Mouse (Mus musculus) heart, embryonic 15.5 days (tissue): ENCODE measurements around the gene Arvcf. TPM values are rescaled to one million over a fixed set of nuclear protein-coding genes. Genes with fewer than 3 reads are reported as not detected.

ENCODE experiments used
- ATAC-seq: fragments of 200-750 bp; cut with Nextera tagmentation; replicated peaks from 2 replicates; pipeline ENCODE4 v1.8.0; 2017; ENCODE audit warnings: low read depth, moderate TSS enrichment; ENCODE audit not compliant: insufficient number of reproducible peaks, insufficient read depth, low FRiP score
- H3K27ac ChIP-seq: fragments of 300-500 bp; sonication (generic); 2 replicates; pipeline ENCODE4 v1.5.1; 2015; ENCODE audit warnings: mild to moderate bottlenecking, inconsistent platforms
- H3K27me3 ChIP-seq: fragments of 300-500 bp; sonication (generic); 2 replicates; pipeline ENCODE4 v1.6.1; 2015; ENCODE audit warnings: inconsistent platforms
- H3K36me3 ChIP-seq: fragments of 300-500 bp; sonication (generic); 2 replicates; pipeline ENCODE4 v1.6.1; 2015; ENCODE audit warnings: mild to moderate bottlenecking, inconsistent platforms
- H3K4me1 ChIP-seq: fragments of 300-500 bp; sonication (generic); replicated peaks from 2 replicates; pipeline ENCODE4 v1.6.1; 2015; ENCODE audit warnings: inconsistent platforms
- H3K4me2 ChIP-seq: fragments of 300-500 bp; sonication (generic); 2 replicates; pipeline ENCODE4 v1.6.1; 2015; ENCODE audit warnings: inconsistent platforms, mild to moderate bottlenecking, moderate library complexity
- H3K4me3 ChIP-seq: fragments of 300-500 bp; sonication (generic); 2 replicates; pipeline ENCODE4 v1.5.1; 2015; ENCODE audit warnings: mild to moderate bottlenecking, inconsistent platforms
- H3K9ac ChIP-seq: fragments of 300-500 bp; sonication (generic); 2 replicates; pipeline ENCODE4 v1.6.1; 2015; ENCODE audit warnings: mild to moderate bottlenecking, inconsistent platforms
- H3K9me3 ChIP-seq: fragments of 300-500 bp; sonication (generic); replicated peaks from 2 replicates; pipeline ENCODE4 v1.6.1; 2016; ENCODE audit warnings: inconsistent platforms
- WGBS: fragments of 180-500 bp; shearing (Covaris S2); methylation state at CpG from one replicate; pipeline ENCODE4 v1.1.7; 2015; ENCODE audit warnings: mixed read lengths; 5-methylcytosine and 5-hydroxymethylcytosine counted together
- polyA plus RNA-seq: library from polyadenylated mRNA; unstranded; fragments of >200 nt; fragmentation: Nextera tagmentation; extraction: Ambion mirVana; gene quantifications from 2 replicates; pipeline ENCODE4 v1.2.1, GENCODE M21; 2015

Gene Arvcf
- polyA plus RNA-seq, 1 experiment from 2014 or later, result 28.4 TPM

- Histone ChIP-seq H3K4me1 (peaks cover 42% of the 10 kb centered on the region), H3K9ac (no peak overlapping the region), H3K4me3 (no peak overlapping the region), H3K9me3 (no peaks in the 10 kb centered on the region), H3K36me3 (peaks cover 14% of the 10 kb centered on the region; the same call in 1 of the 2 replicates), H3K4me2 (peak overlapping the region; percentile 17; the same call in 1 of the 2 replicates), H3K27ac (peak overlapping the region; percentile 64), H3K27me3 (no peaks in the 10 kb centered on the region)
- no peak for ATAC-seq
- 75% methylated on average over 5 of the region's 5 CpGs for WGBS
These were observed 75.9 kb downstream of the Arvcf start for GRCm38 (mm10) chr16:18423915-18424265.

- Histone ChIP-seq H3K4me3 (peak overlapping the region; percentile 89), H3K27me3 (no peaks in the 10 kb centered on the region), H3K36me3 (peaks cover 14% of the 10 kb centered on the region; the same call in 1 of the 2 replicates), H3K4me1 (peaks cover 41% of the 10 kb centered on the region), H3K9me3 (no peaks in the 10 kb centered on the region), H3K4me2 (peak overlapping the region; percentile 90), H3K27ac (peak overlapping the region; percentile 64), H3K9ac (peak overlapping the region; percentile 30; the same call in 1 of the 2 replicates)
- WGBS, result 64% methylated on average over 11 of the region's 11 CpGs
- ATAC-seq, result no peak
These were observed 76.5 kb downstream of the Arvcf start for GRCm38 (mm10) chr16:18424364-18425045.

- no peaks in the 10 kb centered on the region for H3K9me3 ChIP-seq
- H3K27me3 ChIP-seq, result no peaks in the 10 kb centered on the region
- H3K4me3 ChIP-seq, result peak overlapping the region; percentile 89
- H3K36me3 ChIP-seq, result peaks cover 14% of the 10 kb centered on the region; the same call in 1 of the 2 replicates
- H3K4me2 ChIP-seq, result peak overlapping the region; percentile 90
- H3K4me1 ChIP-seq, result peaks cover 41% of the 10 kb centered on the region
- ATAC-seq, result no peak; the same call in none of the 2 replicates
- peak overlapping the region; percentile 92 for H3K9ac ChIP-seq
- 17% methylated on average over 10 of the region's 10 CpGs for WGBS
- H3K27ac ChIP-seq, result peak overlapping the region; percentile 82
These were observed 77.7 kb downstream of the Arvcf start for GRCm38 (mm10) chr16:18425475-18426214.

- WGBS, result under 1% methylated on average over 52 of the region's 52 CpGs
- H3K4me1 ChIP-seq, result peaks cover 41% of the 10 kb centered on the region
- H3K4me2 ChIP-seq, result peak within 1 kb of the TSS; percentile 90
These were observed 78.3 kb downstream of the Arvcf start, which contains the start of gene Txnrd2 for GRCm38 (mm10) chr16:18426215-18426791. Txnrd2 (plus strand) TSS chr16:18426384.

GRCm38 (mm10) chr16:18426802-18427280 is 78.9 kb downstream of the Arvcf start, which contains the start of gene Comt:
Comt (minus strand) TSS chr16:18426852.
- Histone ChIP-seq H3K27ac (peak within 1 kb of the TSS; percentile 82), H3K36me3 (peaks cover 13% of the 10 kb centered on the region; the same call in 1 of the 2 replicates), H3K4me2 (peak within 1 kb of the TSS; percentile 90), H3K4me1 (peaks cover 41% of the 10 kb centered on the region), H3K9ac (peak within 1 kb of the TSS; percentile 92), H3K4me3 (peak within 1 kb of the TSS; percentile 89), H3K27me3 (no peaks in the 10 kb centered on the region), H3K9me3 (no peaks in the 10 kb centered on the region)
- no peak for ATAC-seq
- WGBS, result 56% methylated on average over 5 of the region's 5 CpGs

More at GRCm38 (mm10) chr16:18426215-18426791, 78.3 kb downstream of the Arvcf start, which contains the start of gene Txnrd2:
- Histone ChIP-seq H3K9ac (peak within 1 kb of the TSS; percentile 92), H3K36me3 (peaks cover 14% of the 10 kb centered on the region; the same call in 1 of the 2 replicates), H3K9me3 (no peaks in the 10 kb centered on the region), H3K4me3 (peak within 1 kb of the TSS; percentile 89), H3K27ac (peak within 1 kb of the TSS; percentile 82), H3K27me3 (no peaks in the 10 kb centered on the region)
- ATAC-seq, result peak; percentile 81

- Histone ChIP-seq H3K4me2 (no peak overlapping the region), H3K36me3 (peaks cover 3% of the 10 kb centered on the region; the same call in 1 of the 2 replicates), H3K4me1 (peaks cover 41% of the 10 kb centered on the region), H3K4me3 (no peak overlapping the region), H3K27me3 (no peaks in the 10 kb centered on the region), H3K27ac (no peak overlapping the region), H3K9me3 (no peaks in the 10 kb centered on the region), H3K9ac (no peak overlapping the region)
- ATAC-seq, result no peak
- 83% methylated on average over 5 of the region's 5 CpGs for WGBS
These were observed 80.1 kb downstream of the Arvcf start for GRCm38 (mm10) chr16:18428011-18428515.

- Histone ChIP-seq H3K4me3 (no peak overlapping the region), H3K9me3 (no peaks in the 10 kb centered on the region), H3K4me1 (peaks cover 38% of the 10 kb centered on the region), H3K36me3 (no peaks in the 10 kb centered on the region), H3K27ac (no peak overlapping the region), H3K9ac (no peak overlapping the region), H3K4me2 (no peak overlapping the region), H3K27me3 (no peaks in the 10 kb centered on the region)
- WGBS, result 64% methylated on average over 7 of the region's 7 CpGs
- ATAC-seq, result no peak
These were observed 80.6 kb downstream of the Arvcf start for GRCm38 (mm10) chr16:18428516-18429042.

- no peak for ATAC-seq
- Histone ChIP-seq H3K9me3 (no peaks in the 10 kb centered on the region), H3K27ac (no peak overlapping the region)
These were observed 81.7 kb downstream of the Arvcf start for GRCm38 (mm10) chr16:18429641-18430040.

GRCm38 (mm10) chr16:18430641-18431212 is 82.7 kb downstream of the Arvcf start:
- Histone ChIP-seq H3K4me2 (no peak overlapping the region), H3K27ac (no peak overlapping the region), H3K36me3 (peaks cover 4% of the 10 kb centered on the region), H3K27me3 (no peaks in the 10 kb centered on the region), H3K9me3 (no peaks in the 10 kb centered on the region), H3K4me3 (no peak overlapping the region), H3K9ac (no peak overlapping the region), H3K4me1 (peaks cover 18% of the 10 kb centered on the region)
- WGBS, result 81% methylated on average over 8 of the region's 8 CpGs
- ATAC-seq, result no peak

More at GRCm38 (mm10) chr16:18429641-18430040, 81.7 kb downstream of the Arvcf start:
- Histone ChIP-seq H3K27me3 (no peaks in the 10 kb centered on the region), H3K4me3 (no peak overlapping the region), H3K4me2 (no peak overlapping the region), H3K36me3 (peaks cover 3% of the 10 kb centered on the region), H3K9ac (no peak overlapping the region), H3K4me1 (peaks cover 28% of the 10 kb centered on the region)
- 75% methylated on average over 8 of the region's 8 CpGs for WGBS

- 0 out of 2 replicates have a peak, but pooled peaks cover 7% of the 10 kb centered on the region for H3K4me1 ChIP-seq
- WGBS, result 93% methylated on average over 5 of the region's 5 CpGs
- H3K4me3 ChIP-seq, result no peak overlapping the region
- no peak overlapping the region for H3K9ac ChIP-seq
- ATAC-seq, result no peak
- H3K36me3 ChIP-seq, result peaks cover 9% of the 10 kb centered on the region
- no peaks in the 10 kb centered on the region for H3K9me3 ChIP-seq
- no peaks in the 10 kb centered on the region for H3K27me3 ChIP-seq
- H3K27ac ChIP-seq, result no peak overlapping the region
- H3K4me2 ChIP-seq, result no peak overlapping the region
These were observed 85.4 kb downstream of the Arvcf start for GRCm38 (mm10) chr16:18433341-18433920.
